Mouse (Mus musculus): ENCODE data around the gene Cbr1. TPM values are rescaled to one million over a fixed set of nuclear protein-coding genes. Genes with fewer than 3 reads are reported as not detected.

Gene Cbr1
- total RNA-seq, 2 experiments from 2014 or later, result 26.2 to 26.3 TPM

Other genes with a start within 250 kb of the Cbr1 start
- gene Setd4, start 1.8 kb upstream of the Cbr1 start, total RNA-seq (2021), result 1 to 10 TPM in 1 of 2 experiments, under 1 TPM in 1; 0.68 to 1.0 TPM
- gene Gm5678, start 22.2 kb downstream of the Cbr1 start, total RNA-seq (2021), result 1 to 10 TPM; 1.5 to 1.6 TPM
- gene Cbr3, start 77.4 kb downstream of the Cbr1 start, total RNA-seq (2021), result 1 to 10 TPM in 1 of 2 experiments, under 1 TPM in 1; 0.91 to 1.4 TPM
- 10 to 100 TPM; 34.3 to 41.6 TPM for gene Dop1b, start 106.1 kb downstream of the Cbr1 start, total RNA-seq (2021)
- gene Morc3, start 226.3 kb downstream of the Cbr1 start, total RNA-seq (2021), result 1 to 10 TPM; 9.3 to 9.7 TPM